Mouse (Mus musculus) embryonic stem cell, embryonic (primary cell): ENCODE data around the gene Pcp2.

ENCODE experiments used
- CTCF ChIA-PET, 4 experiments: fragments of 300-600 bp in 2 of 4; fragments of 350-600 bp in 2 of 4; sonication (Branson Sonifier 250); formaldehyde crosslinking; loops; one replicate each; lab custom pipeline; 2022; ENCODE audit warnings: inconsistent platforms in 2 of 4; lab: Charles Lee
- POLR2A ChIA-PET, 4 experiments: fragments of 300-600 bp in 2 of 4; fragments of 350-600 bp in 2 of 4; sonication (Branson Sonifier 250); formaldehyde crosslinking; loops; one replicate each; lab custom pipeline; 2022; ENCODE audit warnings: antibody characterized with exemption in 4 of 4, inconsistent platforms in 1 of 4; lab: Charles Lee

Pcp2 gene

DNA sequence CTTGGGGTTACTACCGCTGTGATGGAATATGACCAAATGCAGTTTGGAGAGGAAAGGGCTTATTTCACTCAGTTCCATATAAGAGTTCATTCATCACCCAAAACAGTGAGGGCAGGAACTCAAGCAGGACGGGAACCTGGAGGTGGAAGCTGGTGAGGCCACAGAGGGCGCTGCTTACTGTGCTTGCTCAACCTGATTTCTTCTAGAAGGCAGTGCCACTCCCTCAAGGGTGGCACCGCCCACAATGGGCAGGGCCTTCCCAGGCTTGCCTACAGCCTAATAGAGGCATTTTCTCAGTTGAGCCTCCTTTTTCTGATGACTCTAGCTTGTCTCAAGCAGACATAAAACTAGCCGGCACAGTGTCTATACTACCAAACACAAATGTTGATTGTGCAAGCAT lies 20.5 kb upstream of the Pcp2 start:
- CTCF ChIA-PET, result interaction anchor here (0.5 to 3.4 kb wide), 18 partner anchors 10 to 863 kb away, joined by 3 to 39 read pairs (median 4); partner anchors contain the start of genes Fcor (in 4 of the 4), Trappc5 (in 3 of the 4) and Retn (in 1 of the 4)
- POLR2A ChIA-PET, result interaction anchor here in 3 of 4 experiments (0.6 to 2.7 kb wide), 25 partner anchors 9 to 502 kb away, joined by 3 to 14 read pairs (median 3); partner anchors contain the start of genes Fcor (in 3 of the 3), Camsap3 (in 2 of the 3), Stxbp2 (in 2 of the 3) and C330021F23Rik (in 1 of the 3)

DNA sequence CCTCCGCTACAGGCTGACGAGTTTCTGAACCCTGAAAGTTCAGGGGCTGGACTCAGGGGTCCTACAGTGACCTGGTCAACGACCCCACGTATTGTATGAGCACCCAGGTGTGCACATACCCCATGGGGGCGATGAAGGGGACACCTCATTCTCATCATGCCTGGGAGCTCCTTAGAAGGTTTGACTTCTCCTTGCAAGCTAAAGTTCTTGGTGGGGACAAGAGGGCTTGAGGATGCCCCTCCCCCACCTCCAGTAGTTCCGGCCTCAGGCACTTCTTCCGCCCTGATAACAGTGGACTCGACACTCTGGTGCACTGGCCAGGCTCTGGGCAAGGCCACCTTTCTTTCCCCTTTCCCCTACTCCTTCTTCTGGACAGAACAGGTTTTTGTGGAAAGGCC lies 6.1 kb upstream of the Pcp2 start:
- POLR2A ChIA-PET, result interaction anchor here in 2 of 4 experiments (0.6 to 3.3 kb wide), 31 partner anchors 8 to 370 kb away, joined by 3 to 16 read pairs (median 4); partner anchors contain the start of genes Camsap3 (in 2 of the 2), Pet100 (in 2 of the 2), Xab2 (in 2 of the 2) and C330021F23Rik (in 1 of the 2)
- CTCF ChIA-PET, result interaction anchor here in 3 of 4 experiments (1.2 to 1.5 kb wide), 4 partner anchors 14 to 45 kb away, joined by 3 to 5 read pairs (median 4); partner anchors contain the start of gene Fcor (in 2 of the 3)

DNA sequence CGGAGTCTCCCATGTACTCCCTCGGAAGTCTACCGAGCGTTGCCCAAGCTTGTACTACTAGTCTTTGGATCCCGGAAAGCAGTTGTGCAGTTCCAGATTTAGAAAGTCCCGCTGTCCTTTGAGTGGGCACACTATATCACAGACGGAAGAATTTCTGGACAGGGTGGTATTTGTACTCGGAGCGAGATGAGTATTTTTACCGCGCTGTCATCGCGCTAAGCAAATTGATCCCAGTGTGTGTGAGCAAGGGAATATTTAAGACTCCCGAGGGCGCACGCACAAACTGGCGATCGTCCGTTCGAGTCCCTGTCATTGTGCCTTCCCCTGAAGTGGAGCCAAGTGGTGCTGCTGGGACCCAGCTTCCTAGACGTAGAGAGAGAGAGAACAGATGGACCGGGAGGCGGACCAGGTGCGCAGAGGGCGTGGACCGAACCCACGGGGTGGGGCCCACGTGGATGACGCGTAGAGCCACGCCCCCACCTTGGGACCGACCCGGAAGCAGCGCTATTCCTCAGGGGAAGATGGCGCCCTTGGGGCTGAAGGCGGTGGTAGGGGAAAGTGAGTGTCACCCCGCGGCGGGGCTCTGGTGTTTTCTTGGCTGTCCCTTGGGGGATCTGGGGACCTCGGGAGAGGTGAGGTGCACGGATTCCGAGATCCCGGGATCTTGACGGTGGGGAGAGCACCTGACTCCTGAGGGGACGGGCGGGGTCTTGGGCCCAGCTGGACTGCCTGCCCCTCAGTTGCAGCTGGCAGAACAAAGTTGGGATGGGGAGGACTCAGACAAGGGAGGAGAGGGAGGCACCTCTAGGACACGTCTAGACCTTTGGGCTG lies 5.5 kb upstream of the Pcp2 start, which contains the start of gene Stxbp2:
Stxbp2 (plus strand) TSS at position 309 of the 831 bp plus-strand sequence.
- CTCF ChIA-PET, result interaction anchor here in 3 of 4 experiments (0.7 to 1.5 kb wide), 5 partner anchors 15 to 46 kb away, joined by 3 to 5 read pairs (median 3); partner anchors contain the start of gene Fcor (in 2 of the 3)
- POLR2A ChIA-PET, result interaction anchor here in 2 of 4 experiments (0.6 to 3.3 kb wide), 32 partner anchors 8 to 130 kb away, joined by 3 to 16 read pairs (median 4); partner anchors contain the start of genes Camsap3 (in 2 of the 2), Pet100 (in 2 of the 2), Xab2 (in 2 of the 2) and C330021F23Rik (in 1 of the 2)

DNA sequence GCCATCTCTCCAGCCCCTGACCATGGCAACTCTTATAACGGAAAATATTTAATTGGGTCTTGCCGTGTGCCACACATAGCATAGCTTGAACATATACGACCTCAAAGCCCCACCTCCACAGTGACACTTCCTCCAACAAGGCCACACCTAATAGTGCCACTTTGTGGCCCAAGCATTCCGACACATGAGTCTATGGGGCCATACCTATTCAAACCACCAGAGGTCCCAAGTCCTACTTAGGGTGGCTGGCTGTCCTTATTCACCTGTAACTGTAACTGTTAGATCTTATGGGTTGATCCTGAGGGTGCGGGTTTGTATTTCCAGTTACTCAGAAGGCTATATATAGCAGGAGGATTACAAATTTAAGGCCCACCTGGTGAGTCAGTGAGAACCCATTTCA lies 2.7 kb upstream of the Pcp2 start:
- ChIA-PET CTCF (interaction anchor here in 3 of 4 experiments (0.6 to 3.4 kb wide), 11 partner anchors 14 to 228 kb away, joined by 3 to 23 read pairs (median 6); partner anchors contain the start of genes Fcor (in 3 of the 3) and Trappc5 (in 2 of the 3)), POLR2A (interaction anchor here in 2 of 4 experiments (0.8 to 2.3 kb wide), 9 partner anchors 9 to 240 kb away, joined by 3 to 7 read pairs (median 3); partner anchors contain the start of genes Fcor (in 1 of the 2) and Mcoln1 (in 1 of the 2))

DNA sequence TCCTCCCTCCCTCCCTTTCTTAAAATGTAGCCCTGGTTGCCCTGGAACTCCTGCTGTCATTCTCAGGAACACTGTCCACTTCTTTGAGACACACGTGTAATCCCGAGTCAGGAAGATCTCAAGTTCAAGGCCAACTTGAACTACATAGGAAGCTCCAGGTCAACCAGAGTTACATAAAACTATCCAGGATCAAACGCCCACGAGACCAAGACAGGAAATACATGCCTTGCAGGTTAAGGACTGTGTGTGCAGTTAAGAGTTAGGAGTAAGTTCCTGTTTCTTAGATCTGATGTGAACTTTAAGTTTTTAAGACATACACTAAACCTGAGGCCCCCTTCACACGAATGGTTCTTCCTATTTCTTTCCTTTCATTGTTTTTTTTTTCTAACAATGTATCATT lies 1.6 kb upstream of the Pcp2 start:
- POLR2A ChIA-PET, result interaction anchor here in 3 of 4 experiments (0.7 to 1.6 kb wide), 5 partner anchors 11 to 239 kb away, joined by 3 to 4 read pairs (median 3); partner anchors contain the start of gene Fcor (in 1 of the 3)
- CTCF ChIA-PET, result interaction anchor here in 2 of 4 experiments (0.7 to 3.4 kb wide), 3 partner anchors 15 to 46 kb away, joined by 3 to 23 read pairs (median 11); partner anchors contain the start of gene Fcor (in 2 of the 2)

DNA sequence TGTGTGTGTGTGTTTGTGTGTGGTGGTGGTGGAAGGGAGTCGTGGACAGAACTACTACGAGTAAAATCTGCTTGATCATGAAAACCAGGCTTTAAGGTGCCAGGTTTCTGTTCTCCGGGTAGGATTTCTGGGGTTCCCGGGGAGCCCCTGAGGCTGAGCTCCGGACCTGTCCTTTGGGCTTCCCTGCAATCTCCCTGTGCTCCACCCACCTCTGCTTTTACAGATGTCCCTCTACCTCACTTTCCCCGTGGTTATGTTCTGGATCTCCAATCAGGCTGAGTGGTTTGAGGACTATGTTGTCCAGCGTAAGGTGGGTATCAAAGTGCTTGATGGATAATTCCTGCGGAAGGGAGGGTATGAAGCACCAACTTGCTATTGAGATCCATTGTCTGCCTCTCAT lies 3.2 kb downstream of the Pcp2 start:
- ChIA-PET POLR2A (interaction anchor here (0.5 to 5.3 kb wide), 37 partner anchors 8 to 544 kb away, joined by 3 to 48 read pairs (median 4); partner anchors contain the start of genes Fcor (in 2 of the 4), Mcoln1 (in 2 of the 4), Stxbp2 (in 2 of the 4) and Trappc5 (in 2 of the 4)), CTCF (interaction anchor here in 3 of 4 experiments (0.7 to 1.5 kb wide), 4 partner anchors 21 to 63 kb away, joined by 4 to 8 read pairs (median 4); partner anchors contain the start of gene Fcor (in 1 of the 3))

DNA sequence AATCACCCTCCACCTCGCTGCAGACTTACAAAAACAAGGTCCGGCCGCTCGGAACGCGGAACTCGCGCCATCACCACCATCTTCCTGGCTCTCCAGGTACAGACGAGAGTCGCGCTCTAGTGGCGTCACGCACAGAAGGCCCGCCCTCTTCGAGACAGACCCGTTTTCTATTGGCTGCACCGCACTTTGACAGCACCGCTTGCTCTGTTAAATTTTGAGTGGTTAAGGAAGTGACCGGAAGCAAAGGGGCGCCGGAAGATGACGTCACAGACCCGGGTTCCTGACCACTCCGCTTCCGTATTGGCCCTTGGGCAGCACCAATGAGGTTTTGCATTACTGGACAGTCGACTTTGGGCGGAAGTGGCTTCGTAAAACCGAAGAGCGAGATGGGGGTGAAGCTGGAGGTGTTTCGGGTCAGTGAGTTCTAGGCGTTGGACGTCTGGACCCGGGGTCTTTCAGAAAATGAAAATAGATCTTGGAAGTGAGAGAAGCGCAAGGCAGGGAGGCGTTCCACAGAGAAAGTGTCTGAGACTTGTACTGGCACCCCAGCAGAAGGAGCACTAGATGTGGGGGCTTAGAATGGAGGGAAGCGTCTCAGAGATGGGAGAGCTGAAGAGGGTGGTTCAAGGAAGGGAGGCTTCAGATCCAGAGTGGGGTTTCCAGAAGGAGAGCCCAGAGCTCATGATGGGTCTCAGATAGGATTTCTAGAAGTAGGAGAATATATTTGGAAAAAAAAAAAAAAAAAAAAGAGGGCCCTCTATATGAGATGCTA lies 4.0 kb downstream of the Pcp2 start, which contains the start of the genes Xab2 and Pet100:
Xab2 (minus strand) TSS at position 118 of the 772 bp plus-strand sequence.
Pet100 (plus strand) TSS at position 350 of the 772 bp plus-strand sequence.
- CTCF ChIA-PET, result interaction anchor here in 2 of 4 experiments (0.9 kb wide), 2 partner anchors 62 kb away, joined by 4 to 8 read pairs; no protein-coding TSS in a partner anchor
- POLR2A ChIA-PET, result interaction anchor here in 3 of 4 experiments (0.5 to 5.3 kb wide), 54 partner anchors 9 to 661 kb away, joined by 3 to 48 read pairs (median 4); partner anchors contain the start of genes C330021F23Rik (in 3 of the 3), Trappc5 (in 3 of the 3), Fcor (in 2 of the 3) and Mcoln1 (in 2 of the 3)

DNA sequence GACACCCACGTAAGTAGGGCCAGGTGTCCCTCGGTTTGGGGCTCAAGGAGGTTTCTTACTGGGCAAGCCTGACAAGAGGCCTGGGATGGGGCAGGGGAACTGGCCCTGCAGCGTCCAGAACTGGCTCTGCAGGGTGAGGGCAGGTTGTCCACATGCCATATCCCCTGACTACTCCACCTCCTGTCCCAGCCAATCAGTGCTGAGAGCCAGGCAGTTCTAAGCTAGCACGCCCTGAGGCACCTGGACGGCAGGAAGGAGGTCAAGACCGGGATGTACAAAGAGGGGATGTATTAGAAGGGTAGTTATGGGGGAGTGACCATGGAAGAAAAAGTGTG lies 15.6 kb downstream of the Pcp2 start:
- ChIA-PET CTCF (interaction anchor here in 3 of 4 experiments (0.7 to 1.6 kb wide), 5 partner anchors 10 to 820 kb away, joined by 3 to 7 read pairs (median 4); partner anchors contain the start of gene Trappc5 (in 1 of the 3)), POLR2A (interaction anchor here (0.6 to 10.2 kb wide), 25 partner anchors 8 to 229 kb away, joined by 3 to 113 read pairs (median 5); partner anchors contain the start of genes Camsap3 (in 2 of the 4), Fcor (in 2 of the 4), Pet100 (in 2 of the 4) and Xab2 (in 2 of the 4))

DNA sequence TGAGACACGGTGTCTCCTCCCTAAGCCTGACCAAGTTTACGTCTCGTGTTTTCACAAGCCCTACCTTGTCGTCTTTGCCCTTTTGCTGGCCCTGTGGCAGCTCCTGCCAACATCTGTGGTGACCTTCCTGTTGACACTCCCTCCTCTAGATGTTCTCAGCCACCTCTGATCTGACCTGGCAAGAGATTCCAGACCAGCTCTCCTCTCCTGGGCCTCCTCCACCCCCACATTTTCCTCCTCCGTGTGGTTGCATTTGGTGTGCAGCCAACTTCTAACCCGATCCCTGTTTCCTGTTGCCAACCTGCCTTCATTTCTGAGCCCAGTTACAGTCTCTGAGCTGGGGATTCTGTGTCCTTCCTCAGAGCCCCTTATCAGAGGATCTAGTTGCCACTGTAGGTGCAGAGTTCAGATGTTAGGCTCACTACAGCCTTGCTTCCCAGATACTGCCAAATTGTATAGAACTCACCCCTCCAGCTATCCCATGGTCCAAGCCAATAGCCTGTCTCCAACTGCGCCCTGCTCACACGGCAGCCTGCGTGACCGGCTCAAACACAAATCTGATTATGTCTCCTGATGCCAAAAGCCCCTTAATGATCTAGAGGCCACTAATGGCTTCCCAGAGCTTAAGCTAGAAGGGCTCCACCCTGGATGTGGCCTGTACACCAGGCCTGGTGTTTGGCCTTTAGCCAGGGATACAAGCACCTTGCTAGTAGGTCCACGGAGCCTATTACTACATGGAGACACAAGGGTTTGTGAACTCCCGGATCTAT lies 16.1 kb downstream of the Pcp2 start:
- ChIA-PET POLR2A (interaction anchor here (0.7 to 10.2 kb wide), 27 partner anchors 8 to 229 kb away, joined by 3 to 113 read pairs (median 4); partner anchors contain the start of genes Pet100 (in 2 of the 4), Xab2 (in 2 of the 4), Camsap3 (in 1 of the 4) and Fcor (in 1 of the 4)), CTCF (interaction anchor here in 3 of 4 experiments (0.6 to 1.6 kb wide), 6 partner anchors 9 to 821 kb away, joined by 3 to 7 read pairs (median 4); no protein-coding TSS in a partner anchor)

DNA sequence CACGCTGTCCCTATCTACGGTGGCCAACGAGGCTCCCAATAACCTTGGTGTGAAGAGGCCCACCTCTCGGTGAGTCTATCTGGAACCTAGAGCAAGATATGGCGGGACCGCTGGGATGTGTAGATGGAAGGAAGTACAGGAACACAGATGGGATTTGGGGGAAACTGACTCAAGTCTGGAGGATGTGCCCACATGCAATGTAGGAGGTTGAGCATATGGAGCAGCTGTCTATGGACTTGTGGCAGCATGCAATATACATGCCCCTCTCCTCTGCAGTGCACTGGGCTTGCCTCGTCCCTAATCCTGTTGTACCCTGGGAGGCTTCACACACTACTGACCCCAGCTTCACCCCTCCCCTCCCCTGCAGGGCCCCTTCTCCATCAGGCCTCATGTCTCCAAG lies 17.5 kb downstream of the Pcp2 start:
- POLR2A ChIA-PET, result interaction anchor here in 2 of 4 experiments (0.9 to 10.2 kb wide), 17 partner anchors 9 to 150 kb away, joined by 3 to 113 read pairs (median 7); partner anchors contain the start of genes Camsap3 (in 2 of the 2), Pet100 (in 2 of the 2), Xab2 (in 2 of the 2) and Mcoln1 (in 1 of the 2)
- CTCF ChIA-PET, result interaction anchor here in 2 of 4 experiments (0.8 to 1.4 kb wide), 2 partner anchors 49 kb away, joined by 4 to 5 read pairs; no protein-coding TSS in a partner anchor

DNA sequence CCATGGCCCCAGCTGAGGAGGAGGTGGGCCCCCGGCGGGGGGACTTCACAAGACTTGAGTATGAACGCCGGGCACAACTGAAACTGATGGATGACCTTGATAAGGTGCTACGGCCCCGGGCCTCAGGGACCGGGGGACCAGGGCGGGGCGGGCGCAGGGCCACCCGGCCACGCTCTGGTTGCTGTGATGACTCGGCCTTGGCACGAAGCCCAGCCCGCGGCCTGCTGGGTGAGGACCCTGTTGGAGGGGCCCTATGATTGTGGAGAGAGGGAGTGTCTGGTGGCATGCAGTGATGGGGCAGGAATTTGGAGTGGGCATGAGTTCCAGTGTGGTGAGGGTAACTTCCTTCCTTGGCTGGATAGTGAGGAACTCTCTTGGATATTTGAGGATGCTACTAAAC lies 18.8 kb downstream of the Pcp2 start:
- CTCF ChIA-PET, result interaction anchor here in 1 of 4 experiments (0.7 kb wide), 1 partner anchor 140 kb away, joined by 4 read pairs; no protein-coding TSS in a partner anchor
- POLR2A ChIA-PET, result interaction anchor here in 2 of 4 experiments (0.6 to 10.2 kb wide), 15 partner anchors 8 to 212 kb away, joined by 3 to 113 read pairs (median 3); partner anchors contain the start of genes C330021F23Rik (in 2 of the 2), Camsap3 (in 2 of the 2), Pet100 (in 1 of the 2) and Xab2 (in 1 of the 2)

DNA sequence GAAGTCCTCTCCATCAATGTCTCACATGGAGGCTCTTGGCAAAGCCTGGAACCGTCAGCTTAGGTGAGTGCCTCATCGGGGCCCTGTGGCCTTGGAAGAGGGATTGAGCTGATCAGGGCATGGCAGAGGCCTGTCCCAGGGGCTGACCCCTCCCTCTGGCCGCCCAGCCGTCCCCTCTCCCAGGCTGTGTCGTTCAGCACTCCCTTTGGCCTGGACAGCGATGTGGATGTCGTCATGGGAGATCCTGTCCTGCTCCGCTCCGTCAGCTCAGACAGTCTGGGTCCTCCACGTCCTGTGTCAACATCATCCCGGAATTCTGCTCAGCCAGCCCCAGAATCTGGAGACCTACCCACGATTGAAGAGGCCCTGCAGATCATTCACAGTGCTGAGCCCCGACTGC lies 21.9 kb downstream of the Pcp2 start:
- CTCF ChIA-PET, result interaction anchor here in 2 of 4 experiments (1.1 to 1.3 kb wide), 2 partner anchors 10 to 68 kb away, joined by 3 read pairs; partner anchors contain the start of gene Fcor (in 1 of the 2)
- POLR2A ChIA-PET, result interaction anchor here in 3 of 4 experiments (0.9 to 2.5 kb wide), 9 partner anchors 10 to 61 kb away, joined by 3 to 17 read pairs (median 3); no protein-coding TSS in a partner anchor

DNA sequence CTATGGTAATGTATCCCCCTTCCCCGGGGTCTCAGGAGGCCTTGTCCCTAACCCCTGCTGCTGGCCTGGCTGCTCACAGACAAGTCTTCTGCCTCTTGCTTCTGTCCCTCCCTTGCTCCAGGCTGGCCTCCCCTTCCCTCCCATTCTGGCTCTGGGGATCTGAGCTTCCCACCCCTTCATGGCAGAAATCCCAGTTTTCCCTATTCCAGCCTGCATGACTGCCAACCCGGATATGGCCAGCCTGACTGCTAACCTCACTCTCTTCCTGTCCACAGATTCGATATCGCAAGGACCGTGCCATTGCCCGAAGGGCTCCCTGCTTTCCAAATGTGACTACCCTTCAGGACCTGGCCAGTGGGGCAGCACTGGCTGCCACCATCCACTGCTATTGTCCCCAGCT lies 24.9 kb downstream of the Pcp2 start:
- ChIA-PET CTCF (interaction anchor here in 2 of 4 experiments (1.2 to 1.9 kb wide), 3 partner anchors 9 to 27 kb away, joined by 3 to 5 read pairs (median 3); no protein-coding TSS in a partner anchor), POLR2A (interaction anchor here (0.6 to 5.6 kb wide), 28 partner anchors 9 to 105 kb away, joined by 3 to 113 read pairs (median 8); partner anchors contain the start of genes C330021F23Rik (in 3 of the 4), Camsap3 (in 2 of the 4), Pnpla6 (in 2 of the 4) and Mcoln1 (in 1 of the 4))

DNA sequence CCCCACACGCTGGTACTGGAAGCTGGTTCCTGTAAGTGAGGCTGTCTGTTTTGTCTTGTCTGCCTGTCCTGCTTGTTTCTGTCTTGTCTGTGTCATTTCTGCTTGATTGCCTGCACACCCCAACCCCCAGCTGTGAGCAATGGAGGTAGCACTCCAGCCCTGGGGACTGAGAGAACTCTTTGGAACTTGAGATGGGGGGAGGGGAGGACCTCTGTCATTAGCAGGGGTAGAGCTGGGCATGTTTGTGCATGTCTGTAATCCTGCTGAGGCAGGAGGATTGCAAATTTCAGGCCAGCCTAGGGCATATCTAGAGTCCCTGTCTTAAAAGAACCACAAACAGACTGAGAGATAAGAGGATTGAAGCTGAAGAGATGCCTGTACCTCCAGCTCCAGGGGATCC lies 26.1 kb downstream of the Pcp2 start:
- ChIA-PET CTCF (interaction anchor here in 3 of 4 experiments (0.6 to 2.2 kb wide), 11 partner anchors 10 to 132 kb away, joined by 3 to 7 read pairs (median 3); partner anchors contain the start of genes Fcor (in 2 of the 3), Camsap3 (in 1 of the 3), Pex11g (in 1 of the 3) and Trappc5 (in 1 of the 3)), POLR2A (interaction anchor here (0.5 to 5.6 kb wide), 41 partner anchors 10 to 614 kb away, joined by 3 to 113 read pairs (median 8); partner anchors contain the start of genes Camsap3 (in 3 of the 4), C330021F23Rik (in 2 of the 4), Fcor (in 2 of the 4) and Mcoln1 (in 2 of the 4))
